Mouse (Mus musculus) heart, embryonic 13.5 days (tissue): ENCODE measurements around the gene Clmp. TPM values are rescaled to one million over a fixed set of nuclear protein-coding genes. Genes with fewer than 3 reads are reported as not detected.
A peak's percentile ranks its signal among the peaks of the same experiment; 100 is the strongest.
"Not testable (repeated sequence)": the region's sequence is repeated elsewhere in the genome, so short reads cannot be mapped to it uniquely, and the experiment has no call there.

Experiments
- ATAC-seq: fragments of 200-750 bp; cut with Nextera tagmentation; 2 replicates; pipeline ENCODE4 v1.8.0; 2017; ENCODE audit warnings: moderate TSS enrichment; ENCODE audit not compliant: insufficient number of reproducible peaks, low FRiP score, low TSS enrichment; ENCODE audit errors: extremely low read depth
- H3K27ac ChIP-seq: fragments of 300-500 bp; sonication (generic); replicated peaks from 2 replicates; pipeline ENCODE4 v1.5.1; 2015; ENCODE audit warnings: moderate library complexity, mild to moderate bottlenecking, inconsistent platforms
- H3K27me3 ChIP-seq: fragments of 300-500 bp; sonication (generic); replicated peaks from 2 replicates; pipeline ENCODE4 v1.6.1; 2015; ENCODE audit warnings: mild to moderate bottlenecking, inconsistent platforms
- H3K36me3 ChIP-seq: fragments of 300-500 bp; sonication (generic); 2 replicates; pipeline ENCODE4 v1.6.1; 2015; ENCODE audit warnings: mild to moderate bottlenecking, inconsistent platforms
- H3K4me1 ChIP-seq: fragments of 300-500 bp; sonication (generic); 2 replicates; pipeline ENCODE4 v1.6.1; 2015; ENCODE audit warnings: inconsistent platforms
- H3K4me2 ChIP-seq: fragments of 300-500 bp; sonication (generic); 2 replicates; pipeline ENCODE4 v1.6.1; 2015; ENCODE audit warnings: inconsistent platforms, mild to moderate bottlenecking, moderate library complexity
- H3K4me3 ChIP-seq: fragments of 300-500 bp; sonication (generic); 2 replicates; pipeline ENCODE4 v1.5.1; 2015; ENCODE audit warnings: moderate library complexity, mild to moderate bottlenecking, inconsistent platforms
- H3K9ac ChIP-seq: fragments of 300-500 bp; sonication (generic); 2 replicates; pipeline ENCODE4 v1.6.1; 2015; ENCODE audit warnings: inconsistent platforms, mild to moderate bottlenecking, moderate library complexity
- H3K9me3 ChIP-seq: fragments of 300-500 bp; sonication (generic); 2 replicates; pipeline ENCODE4 v1.6.1; 2016; ENCODE audit warnings: inconsistent platforms
- whole genome bisulfite sequencing: fragments of 180-500 bp; shearing (Covaris S2); methylation state at CpG from one replicate; pipeline ENCODE4 v1.1.7; 2015; ENCODE audit warnings: mixed read lengths; 5-methylcytosine and 5-hydroxymethylcytosine counted together
- polyA plus RNA-seq: library from polyadenylated mRNA; unstranded; fragments of >200 nt; fragmentation: Nextera tagmentation; extraction: Ambion mirVana; gene quantifications from 2 replicates; pipeline ENCODE4 v1.2.1, GENCODE M21; 2015

Gene Clmp
- polyA plus RNA-seq, 1 experiment from 2014 or later, result 9.4 TPM

GRCm38 (mm10) chr9:40781726-40782581 is 96.2 kb downstream of the Clmp start:
- Histone ChIP-seq H3K27ac (peak overlapping the region; percentile 76), H3K36me3 (peaks cover 12% of the 10 kb centered on the region)
- no peak for ATAC-seq

DNA sequence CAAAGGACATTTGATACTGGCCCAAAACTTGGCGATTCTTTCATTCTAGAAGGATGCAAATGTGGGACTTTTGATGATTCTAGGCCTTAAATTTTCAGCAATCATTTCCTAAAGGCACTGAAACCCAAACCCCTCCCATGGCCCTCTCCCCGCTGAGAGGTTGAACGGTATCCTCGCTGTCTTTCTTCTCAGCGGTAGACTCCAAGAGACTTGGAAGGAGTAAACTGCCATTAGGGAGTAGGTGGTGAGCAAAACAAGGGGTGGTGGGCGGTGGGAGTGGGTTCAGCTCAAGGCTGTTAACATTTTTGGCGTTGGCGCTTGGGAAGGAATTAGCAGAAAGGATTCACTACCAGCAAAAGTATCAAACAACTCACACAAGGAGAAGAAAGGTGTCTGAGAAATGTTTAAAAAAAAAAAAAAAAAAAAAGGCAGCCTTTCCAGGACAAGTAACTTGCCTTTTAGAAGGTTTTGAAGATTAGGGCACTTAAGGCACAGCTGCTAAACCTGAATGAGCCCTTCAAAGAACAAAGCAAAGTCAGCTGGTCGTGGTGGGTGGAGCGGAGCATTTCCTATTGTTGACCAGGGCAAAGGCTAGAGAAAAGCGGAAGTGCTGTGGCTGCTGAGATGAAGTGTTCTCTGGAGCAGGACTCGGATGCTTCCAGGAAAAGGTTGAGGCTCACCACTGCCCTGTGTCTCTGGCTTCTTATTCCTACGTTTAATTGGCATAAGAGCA is 98.0 kb downstream of the Clmp start:
- 25% methylated on average over 13 of the region's 13 CpGs for whole genome bisulfite sequencing
- H3K9ac ChIP-seq, result 0 out of 2 replicates have a peak overlapping the region, but pooled peaks have one; percentile 54
- H3K9me3 ChIP-seq, result no peaks in the 10 kb centered on the region
- H3K4me1 ChIP-seq, result peaks cover 35% of the 10 kb centered on the region
- peak overlapping the region; percentile 67 for H3K27ac ChIP-seq
- peak overlapping the region; percentile 51 for H3K4me2 ChIP-seq
- H3K4me3 ChIP-seq, result peak overlapping the region; percentile 11
- H3K27me3 ChIP-seq, result no peaks in the 10 kb centered on the region
- no peak for ATAC-seq
- H3K36me3 ChIP-seq, result peaks cover 12% of the 10 kb centered on the region

More at GRCm38 (mm10) chr9:40781726-40782581, 96.2 kb downstream of the Clmp start:
- peak overlapping the region; percentile 35 for H3K4me3 ChIP-seq
- no peaks in the 10 kb centered on the region for H3K27me3 ChIP-seq
- peaks cover 35% of the 10 kb centered on the region for H3K4me1 ChIP-seq
- peak overlapping the region; percentile 37; the same call in 1 of the 2 replicates for H3K9ac ChIP-seq
- H3K9me3 ChIP-seq, result no peaks in the 10 kb centered on the region
- WGBS, result 31% methylated on average over 26 of the region's 26 CpGs
- H3K4me2 ChIP-seq, result peak overlapping the region; percentile 62

- Histone ChIP-seq H3K4me1 (peaks cover 35% of the 10 kb centered on the region), H3K4me2 (peak overlapping the region; percentile 51), H3K9me3 (no peaks in the 10 kb centered on the region), H3K4me3 (peak overlapping the region; percentile 11), H3K27me3 (no peaks in the 10 kb centered on the region), H3K36me3 (peaks cover 12% of the 10 kb centered on the region), H3K27ac (peak overlapping the region; percentile 67), H3K9ac (peak overlapping the region; percentile 54)
- no peak for ATAC-seq
- 18% methylated on average over 9 of the region's 9 CpGs for WGBS
Observed at GRCm38 (mm10) chr9:40784374-40784967, 98.7 kb downstream of the Clmp start.

- ATAC-seq, result no peak
- Histone ChIP-seq H3K36me3 (peaks cover 12% of the 10 kb centered on the region), H3K9ac (no peak overlapping the region), H3K4me3 (no peak overlapping the region), H3K4me1 (peaks cover 35% of the 10 kb centered on the region), H3K27ac (no peak overlapping the region), H3K9me3 (no peaks in the 10 kb centered on the region), H3K27me3 (no peaks in the 10 kb centered on the region), H3K4me2 (no peak overlapping the region)
- WGBS, result 77% methylated on average over 6 of the region's 6 CpGs
Observed at GRCm38 (mm10) chr9:40785452-40785851, 99.7 kb downstream of the Clmp start.

DNA sequence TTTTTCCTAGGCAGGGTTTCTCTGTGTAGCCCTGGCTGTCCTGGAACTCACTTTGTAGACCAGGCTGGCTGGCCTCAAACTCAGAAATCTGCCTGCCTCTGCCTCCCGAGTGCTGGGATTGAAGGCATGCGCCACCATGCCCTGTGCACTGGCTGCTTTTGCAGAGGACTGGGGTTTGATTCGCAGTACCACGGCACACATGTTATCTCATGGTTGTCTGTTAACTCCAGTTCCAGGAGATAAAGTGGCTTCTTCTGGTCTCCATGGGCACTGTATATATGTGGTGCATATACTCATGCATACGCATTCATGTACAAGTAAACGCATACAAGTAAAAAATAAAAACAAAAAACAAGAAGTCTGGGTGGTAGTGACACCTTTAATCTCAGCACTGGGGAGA is 101.1 kb downstream of the Clmp start:
- H3K27me3 ChIP-seq, ATAC-seq, H3K9ac ChIP-seq, H3K36me3 ChIP-seq, H3K4me3 ChIP-seq, H3K4me2 ChIP-seq, H3K27ac ChIP-seq, H3K9me3 ChIP-seq: not testable (repeated sequence)
- WGBS, result 84% methylated on average over 6 of the region's 6 CpGs
- peaks cover 24% of the 10 kb centered on the region for H3K4me1 ChIP-seq

DNA sequence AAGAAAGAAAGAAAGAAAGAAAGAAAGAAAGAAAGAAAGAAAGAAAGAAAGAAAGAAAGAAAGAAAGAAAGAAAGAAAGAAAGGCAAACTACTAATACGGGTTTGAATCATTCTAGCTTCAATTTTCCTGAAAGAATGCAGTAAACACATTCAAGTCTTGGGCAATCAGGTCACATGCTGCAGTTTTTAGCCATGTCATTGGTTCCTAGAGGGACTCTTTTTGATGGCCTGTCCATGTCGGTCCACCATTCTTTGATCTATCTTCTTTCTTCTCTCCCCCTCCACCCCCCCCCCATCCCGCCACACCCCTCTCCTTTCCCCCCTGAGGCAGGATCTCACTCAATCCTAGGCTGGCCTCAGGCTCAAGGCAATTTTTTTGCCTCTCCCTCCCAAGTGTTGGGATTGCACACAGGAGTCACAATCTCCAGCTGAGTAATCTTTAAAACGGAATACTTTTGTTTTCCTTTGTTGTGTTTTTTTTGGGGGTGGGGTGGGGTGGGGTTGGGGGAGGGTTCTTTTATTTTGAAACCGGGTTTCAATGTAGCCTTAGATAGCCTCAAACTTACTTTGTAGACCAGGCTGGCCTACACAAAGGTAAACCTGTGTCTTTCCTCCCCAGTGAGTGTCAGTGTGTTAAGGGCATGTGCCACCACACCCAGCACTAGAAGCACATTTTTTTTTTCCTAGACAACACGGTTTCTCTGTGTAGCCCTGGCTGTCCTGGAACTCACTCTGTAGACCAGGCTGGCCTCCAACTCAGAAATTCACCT is 106.3 kb downstream of the Clmp start:
- Histone ChIP-seq H3K36me3 (no peaks in the 10 kb centered on the region), H3K4me1 (peaks cover 21% of the 10 kb centered on the region), H3K4me3 (no peak overlapping the region), H3K9ac (no peak overlapping the region), H3K4me2 (no peak overlapping the region), H3K9me3 (no peaks in the 10 kb centered on the region), H3K27ac (no peak overlapping the region), H3K27me3 (no peaks in the 10 kb centered on the region)
- no peak for ATAC-seq
- WGBS, result 63% methylated on average over 6 of the region's 6 CpGs

DNA sequence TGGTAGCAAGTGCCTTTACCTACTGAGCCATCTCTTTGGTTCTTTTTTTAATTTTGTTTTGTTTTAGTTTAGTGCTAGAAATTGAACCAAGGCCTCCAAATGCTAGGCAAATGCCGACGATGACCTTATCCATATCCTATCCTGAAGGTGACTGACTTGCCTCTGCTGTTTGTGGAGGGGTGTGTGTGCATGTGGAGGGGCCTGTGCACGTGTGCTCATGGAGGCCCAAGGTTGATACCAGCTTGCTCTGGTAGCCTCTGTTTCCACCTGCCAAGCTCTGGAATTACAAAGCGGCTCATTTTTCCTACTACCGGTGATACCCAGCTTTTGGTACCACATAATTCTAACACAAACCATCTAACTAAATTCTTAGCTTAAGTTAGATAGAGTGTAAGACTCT is 107.8 kb downstream of the Clmp start:
- Histone ChIP-seq H3K36me3 (no peaks in the 10 kb centered on the region), H3K9me3 (no peaks in the 10 kb centered on the region), H3K9ac (no peak overlapping the region), H3K27me3 (no peaks in the 10 kb centered on the region), H3K4me2 (no peak overlapping the region), H3K4me3 (no peak overlapping the region), H3K4me1 (peaks cover 31% of the 10 kb centered on the region), H3K27ac (no peak overlapping the region)
- ATAC-seq, result no peak
- 87% methylated on average over 5 of the region's 5 CpGs for WGBS

- no peak overlapping the region for H3K27ac ChIP-seq
- H3K36me3 ChIP-seq, result no peaks in the 10 kb centered on the region
- no peaks in the 10 kb centered on the region for H3K27me3 ChIP-seq
- no peak for ATAC-seq
- H3K4me3 ChIP-seq, result no peak overlapping the region
- no peak overlapping the region for H3K9ac ChIP-seq
- H3K4me2 ChIP-seq, result no peak overlapping the region
- 38% methylated on average over 5 of the region's 5 CpGs for WGBS
- H3K4me1 ChIP-seq, result peaks cover 37% of the 10 kb centered on the region
- H3K9me3 ChIP-seq, result no peaks in the 10 kb centered on the region
Observed at GRCm38 (mm10) chr9:40794251-40794650, 108.5 kb downstream of the Clmp start.

- ATAC-seq, result no peak
- no peak overlapping the region for H3K27ac ChIP-seq
- no peak overlapping the region for H3K4me3 ChIP-seq
- no peaks in the 10 kb centered on the region for H3K36me3 ChIP-seq
- H3K4me2 ChIP-seq, result no peak overlapping the region
- peaks cover 43% of the 10 kb centered on the region for H3K4me1 ChIP-seq
- no peaks in the 10 kb centered on the region for H3K9me3 ChIP-seq
- no peaks in the 10 kb centered on the region for H3K27me3 ChIP-seq
- no peak overlapping the region for H3K9ac ChIP-seq
- WGBS, result 57% methylated on average over 5 of the region's 5 CpGs
Observed at GRCm38 (mm10) chr9:40794926-40795325, 109.2 kb downstream of the Clmp start.

- no peak overlapping the region for H3K4me3 ChIP-seq
Observed at GRCm38 (mm10) chr9:40795562-40795961, 109.8 kb downstream of the Clmp start.

DNA sequence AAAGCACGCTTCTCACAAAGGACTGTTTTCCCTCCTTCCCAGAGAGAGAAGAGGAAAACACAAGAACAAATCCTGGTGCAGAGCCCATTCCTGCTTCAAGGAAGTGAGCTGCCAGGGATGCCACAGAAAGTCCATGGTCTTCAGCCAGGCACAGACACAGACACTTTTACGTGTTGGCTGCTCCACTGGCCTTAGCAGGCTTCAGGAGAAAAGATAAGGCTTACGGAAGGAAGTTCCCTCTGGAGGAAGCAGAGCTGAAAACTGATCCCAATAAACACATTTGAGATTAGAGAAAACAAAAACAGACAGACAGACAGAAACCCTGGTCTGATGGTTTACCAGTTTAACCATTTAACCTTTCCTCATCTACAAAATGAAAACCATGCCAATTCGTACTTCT is 110.3 kb downstream of the Clmp start:
- Histone ChIP-seq H3K9me3 (no peaks in the 10 kb centered on the region), H3K9ac (no peak overlapping the region), H3K36me3 (no peaks in the 10 kb centered on the region), H3K4me1 (peaks cover 43% of the 10 kb centered on the region), H3K4me2 (no peak overlapping the region), H3K4me3 (no peak overlapping the region), H3K27ac (peak overlapping the region; percentile 70), H3K27me3 (no peaks in the 10 kb centered on the region)
- ATAC-seq, result no peak
- WGBS, result 31% methylated on average over 4 of the region's 4 CpGs

More at GRCm38 (mm10) chr9:40795562-40795961, 109.8 kb downstream of the Clmp start:
- H3K4me1 ChIP-seq, result peaks cover 43% of the 10 kb centered on the region
- H3K27me3 ChIP-seq, result no peaks in the 10 kb centered on the region
- H3K9me3 ChIP-seq, result no peaks in the 10 kb centered on the region
- ATAC-seq, result no peak
- H3K9ac ChIP-seq, result no peak overlapping the region
- H3K36me3 ChIP-seq, result no peaks in the 10 kb centered on the region
- no peak overlapping the region for H3K4me2 ChIP-seq
- H3K27ac ChIP-seq, result peak overlapping the region; percentile 70
- WGBS, result 33% methylated on average over 2 of the region's 2 CpGs
